Mouse (Mus musculus) macrophage (primary cell): ENCODE measurements at regions not wholly inside any gene's neighbourhood (a gene's known extent, or its start where the extent isn't known, plus 50 kb on each side); places are given as distances from the start of the nearest gene placed in this dataset.

Experiments used
- H3K27ac ChIP-seq: fragments of 350-480 bp; formaldehyde crosslinking; 2 replicates; pipeline ENCODE4 v1.9.0; 2021
- H3K36me3 ChIP-seq: fragments of 350-480 bp; formaldehyde crosslinking; 2 replicates; pipeline ENCODE4 v1.9.0; 2021; ENCODE audit errors: inconsistent target
- H3K4me3 ChIP-seq: fragments of 350-480 bp; formaldehyde crosslinking; 2 replicates; pipeline ENCODE4 v1.9.0; 2021; ENCODE audit errors: inconsistent target
- H3K79me2 ChIP-seq: fragments of 350-480 bp; formaldehyde crosslinking; 2 replicates; pipeline ENCODE4 v1.9.0; 2021; ENCODE audit errors: inconsistent target
- WGBS: methylation state at CpG from one replicate; pipeline ENCODE4 v1.1.7; 2026; ENCODE audit warnings: inconsistent platforms; ENCODE audit not compliant: missing documents; 5-methylcytosine and 5-hydroxymethylcytosine counted together

GRCm38 (mm10) chr15:67850118-67850517, 1349.4 kb upstream of the Lrrc6 start:
- 97% methylated on average over 3 of the region's 3 CpGs for WGBS

GRCm38 (mm10) chr15:67845707-67846106, 1345.0 kb upstream of the Lrrc6 start:
- Histone ChIP-seq H3K36me3 (no peaks in the 10 kb centered on the region), H3K79me2 (no peaks in the 10 kb centered on the region), H3K27ac (no peak overlapping the region), H3K4me3 (no peak overlapping the region)
- 95% methylated on average over 2 of the region's 2 CpGs for WGBS

More at GRCm38 (mm10) chr15:67850118-67850517, 1349.4 kb upstream of the Lrrc6 start:
- H3K27ac ChIP-seq = no peak overlapping the region
- H3K36me3 ChIP-seq = no peaks in the 10 kb centered on the region
- no peak overlapping the region for H3K4me3 ChIP-seq
- no peaks in the 10 kb centered on the region for H3K79me2 ChIP-seq

- Histone ChIP-seq H3K4me3 (no peak overlapping the region), H3K79me2 (no peaks in the 10 kb centered on the region), H3K27ac (no peak overlapping the region), H3K36me3 (no peaks in the 10 kb centered on the region)
- WGBS = 96% methylated on average over 3 of the region's 3 CpGs
Measured at GRCm38 (mm10) chr15:67840671-67841070, 1340.0 kb upstream of the Lrrc6 start.

GRCm38 (mm10) chr15:67825796-67826484, 1325.2 kb upstream of the Lrrc6 start:
- Histone ChIP-seq H3K36me3 (no peaks in the 10 kb centered on the region), H3K27ac (no peak overlapping the region), H3K79me2 (no peaks in the 10 kb centered on the region), H3K4me3 (no peak overlapping the region)
- 88% methylated on average over 4 of the region's 4 CpGs for WGBS

- H3K79me2 ChIP-seq = no peaks in the 10 kb centered on the region
- H3K4me3 ChIP-seq = no peak overlapping the region
- 100% methylated on average over 3 of the region's 3 CpGs for WGBS
- no peaks in the 10 kb centered on the region for H3K36me3 ChIP-seq
- H3K27ac ChIP-seq = no peak overlapping the region
Measured at GRCm38 (mm10) chr15:67823226-67823625, 1322.5 kb upstream of the Lrrc6 start.

GRCm38 (mm10) chr15:67799871-67800270, 1299.2 kb upstream of the Lrrc6 start:
- Histone ChIP-seq H3K79me2 (no peaks in the 10 kb centered on the region), H3K4me3 (no peak overlapping the region), H3K36me3 (no peaks in the 10 kb centered on the region), H3K27ac (no peak overlapping the region)
- 67% methylated on average over 1 of the region's 1 CpGs for WGBS

- 93% methylated on average over 2 of the region's 2 CpGs for WGBS
- Histone ChIP-seq H3K36me3 (no peaks in the 10 kb centered on the region), H3K79me2 (no peaks in the 10 kb centered on the region), H3K4me3 (no peak overlapping the region), H3K27ac (no peak overlapping the region)
Measured at GRCm38 (mm10) chr15:67795578-67795977, 1294.9 kb upstream of the Lrrc6 start.

- Histone ChIP-seq H3K36me3 (no peaks in the 10 kb centered on the region), H3K79me2 (no peaks in the 10 kb centered on the region), H3K4me3 (no peak overlapping the region), H3K27ac (no peak overlapping the region)
Measured at GRCm38 (mm10) chr15:67792822-67793221, 1292.1 kb upstream of the Lrrc6 start.

- no peaks in the 10 kb centered on the region for H3K36me3 ChIP-seq
- H3K27ac ChIP-seq = no peak overlapping the region
- no peak overlapping the region for H3K4me3 ChIP-seq
- no peaks in the 10 kb centered on the region for H3K79me2 ChIP-seq
Measured at GRCm38 (mm10) chr15:67788587-67788986, 1287.9 kb upstream of the Lrrc6 start.

GRCm38 (mm10) chr15:67785583-67785982, 1284.9 kb upstream of the Lrrc6 start:
- WGBS = 31% methylated on average over 2 of the region's 2 CpGs
- no peaks in the 10 kb centered on the region for H3K79me2 ChIP-seq
- H3K4me3 ChIP-seq = no peak overlapping the region
- H3K27ac ChIP-seq = no peak overlapping the region
- H3K36me3 ChIP-seq = no peaks in the 10 kb centered on the region

GRCm38 (mm10) chr15:67783754-67784153, 1283.0 kb upstream of the Lrrc6 start:
- no peaks in the 10 kb centered on the region for H3K36me3 ChIP-seq
- 100% methylated on average over 1 of the region's 1 CpGs for WGBS
- no peak overlapping the region for H3K4me3 ChIP-seq
- no peaks in the 10 kb centered on the region for H3K79me2 ChIP-seq
- no peak overlapping the region for H3K27ac ChIP-seq

GRCm38 (mm10) chr15:67782505-67782904, 1281.8 kb upstream of the Lrrc6 start:
- H3K36me3 ChIP-seq = no peaks in the 10 kb centered on the region
- no peaks in the 10 kb centered on the region for H3K79me2 ChIP-seq
- no peak overlapping the region for H3K4me3 ChIP-seq
- 96% methylated on average over 4 of the region's 4 CpGs for WGBS
- H3K27ac ChIP-seq = peak overlapping the region; percentile 85; the same call in 1 of the 2 replicates

- no peak overlapping the region for H3K4me3 ChIP-seq
- no peaks in the 10 kb centered on the region for H3K79me2 ChIP-seq
- no peaks in the 10 kb centered on the region for H3K36me3 ChIP-seq
- peak overlapping the region; percentile 85 for H3K27ac ChIP-seq
- 7% methylated on average over 2 of the region's 2 CpGs for WGBS
Measured at GRCm38 (mm10) chr15:67780856-67781255, 1280.1 kb upstream of the Lrrc6 start.

- Histone ChIP-seq H3K79me2 (no peaks in the 10 kb centered on the region), H3K4me3 (no peak overlapping the region), H3K36me3 (no peaks in the 10 kb centered on the region), H3K27ac (0 out of 2 replicates have a peak overlapping the region, but pooled peaks have one; percentile 8)
- WGBS = 35% methylated on average over 3 of the region's 3 CpGs
Measured at GRCm38 (mm10) chr15:67767624-67768023, 1266.9 kb upstream of the Lrrc6 start.

- no peaks in the 10 kb centered on the region for H3K36me3 ChIP-seq
- H3K79me2 ChIP-seq = no peaks in the 10 kb centered on the region
- no peak overlapping the region for H3K27ac ChIP-seq
- 98% methylated on average over 4 of the region's 4 CpGs for WGBS
- H3K4me3 ChIP-seq = no peak overlapping the region
Measured at GRCm38 (mm10) chr15:67759221-67759620, 1258.5 kb upstream of the Lrrc6 start.

GRCm38 (mm10) chr15:67750582-67750981, 1249.9 kb upstream of the Lrrc6 start:
- H3K27ac ChIP-seq = no peak overlapping the region
- no peak overlapping the region for H3K4me3 ChIP-seq
- no peaks in the 10 kb centered on the region for H3K36me3 ChIP-seq
- no peaks in the 10 kb centered on the region for H3K79me2 ChIP-seq
